Mouse (Mus musculus) cerebellum, adult 2 months (tissue): ENCODE measurements around the gene Rwdd3.

Source experiments
- CTCF ChIP-seq: fragments of 200-500 bp; IDR thresholded peaks from 2 replicates; pipeline ENCODE4 v1.5.1; 2011; ENCODE audit warnings: low read depth, mild to moderate bottlenecking, control low read depth, low read length, moderate library complexity, borderline replicate concordance; ENCODE audit not compliant: insufficient read depth
- POLR2A ChIP-seq: fragments of 200-500 bp; IDR thresholded peaks from 2 replicates; pipeline ENCODE4 v1.6.1; 2011; ENCODE audit warnings: low read length, control low read depth, borderline replicate concordance; ENCODE audit not compliant: insufficient read depth

DNA sequence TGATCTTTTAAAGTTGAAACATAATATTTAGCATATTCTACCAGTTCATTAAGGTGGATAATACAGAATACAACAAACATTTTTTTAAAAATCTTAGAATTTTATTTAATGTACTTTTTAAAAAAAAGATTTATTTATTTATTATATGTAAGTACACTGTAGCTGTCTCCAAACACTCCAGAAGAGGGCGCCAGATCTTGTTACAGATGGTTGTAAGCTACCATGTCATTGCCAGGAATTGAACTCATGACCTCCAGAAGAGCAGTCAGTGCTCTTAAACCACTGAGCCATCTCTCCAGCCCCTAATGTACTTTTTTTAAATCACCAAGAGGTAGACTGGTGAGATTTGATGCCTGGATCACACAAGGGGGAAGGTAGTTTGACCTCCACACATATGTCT, 40.7 kb upstream of the Rwdd3 start:
- no peak for TF ChIP-seq CTCF
- no peak for TF ChIP-seq POLR2A
